Mouse (Mus musculus): ENCODE data around the gene Tmem203.

- TF ChIP-seq CTCF (IDR thresholded peaks at IDR 0.05; ENCODE audit: low read depth) (no peak), EP300 (optimal IDR thresholded peaks at IDR 0.05) (no peak)
Observed at GRCm38 (mm10) chr2:25273010-25273409, 17.8 kb downstream of the Tmem203 start.
